Mouse (Mus musculus) embryonic facial prominence, embryonic 13.5 days (tissue): Measurements from ENCODE around the gene Anxa6. TPM values are rescaled to one million over a fixed set of nuclear protein-coding genes. Genes with fewer than 3 reads are reported as not detected.

Experiments used
- ATAC-seq: fragments of 200-750 bp; cut with Nextera tagmentation; 2 replicates; pipeline ENCODE4 v1.8.0; 2017; ENCODE audit warnings: low read depth; ENCODE audit not compliant: insufficient number of reproducible peaks, insufficient read depth, low FRiP score, low TSS enrichment
- H3K27ac ChIP-seq: fragments of 300-500 bp; sonication (generic); 2 replicates; pipeline ENCODE4 v1.5.1; 2015; ENCODE audit warnings: moderate library complexity, mild to moderate bottlenecking, inconsistent platforms
- H3K27me3 ChIP-seq: fragments of 300-500 bp; sonication (generic); 2 replicates; pipeline ENCODE4 v1.6.1; 2015; ENCODE audit warnings: mild to moderate bottlenecking, inconsistent platforms
- H3K36me3 ChIP-seq: fragments of 300-500 bp; sonication (generic); 2 replicates; pipeline ENCODE4 v1.6.1; 2015; ENCODE audit warnings: mild to moderate bottlenecking, inconsistent platforms
- H3K4me1 ChIP-seq: fragments of 300-500 bp; sonication (generic); 2 replicates; pipeline ENCODE4 v1.6.1; 2015; ENCODE audit warnings: inconsistent platforms
- H3K4me2 ChIP-seq: fragments of 300-500 bp; sonication (generic); 2 replicates; pipeline ENCODE4 v1.6.1; 2015; ENCODE audit warnings: moderate library complexity, mild to moderate bottlenecking, inconsistent platforms
- H3K4me3 ChIP-seq: fragments of 300-500 bp; sonication (generic); 2 replicates; pipeline ENCODE4 v1.5.1; 2015; ENCODE audit warnings: mild to moderate bottlenecking, inconsistent platforms
- H3K9ac ChIP-seq: fragments of 300-500 bp; sonication (generic); 2 replicates; pipeline ENCODE4 v1.6.1; 2015; ENCODE audit warnings: mild to moderate bottlenecking, inconsistent platforms
- H3K9me3 ChIP-seq: fragments of 300-500 bp; sonication (generic); 2 replicates; pipeline ENCODE4 v1.6.1; 2016; ENCODE audit warnings: inconsistent platforms
- WGBS: fragments of 180-500 bp; shearing (Covaris S2); methylation state at CpG from one replicate; pipeline ENCODE4 v1.1.7; 2015; ENCODE audit warnings: mixed read lengths; 5-methylcytosine and 5-hydroxymethylcytosine counted together
- polyA plus RNA-seq: library from polyadenylated mRNA; unstranded; fragments of >200 nt; fragmentation: Nextera tagmentation; extraction: Ambion mirVana; gene quantifications from 2 replicates; pipeline ENCODE4 v1.2.1, GENCODE M21; 2015

Gene Anxa6
- polyA plus RNA-seq, 1 experiment from 2014 or later, result 246 TPM

- ATAC-seq, result no peak
- no peak overlapping the region for H3K4me3 ChIP-seq
- no peak overlapping the region for H3K9ac ChIP-seq
- H3K36me3 ChIP-seq, result peaks cover 82% of the 10 kb centered on the region
- no peak overlapping the region for H3K4me2 ChIP-seq
- H3K9me3 ChIP-seq, result no peaks in the 10 kb centered on the region
- WGBS, result 77% methylated on average over 1 of the region's 1 CpGs
- H3K4me1 ChIP-seq, result no peaks in the 10 kb centered on the region
- H3K27ac ChIP-seq, result no peak overlapping the region
- no peaks in the 10 kb centered on the region for H3K27me3 ChIP-seq
Measured at GRCm38 (mm10) chr11:54987974-54988373, 45.3 kb downstream of the Anxa6 start.

DNA sequence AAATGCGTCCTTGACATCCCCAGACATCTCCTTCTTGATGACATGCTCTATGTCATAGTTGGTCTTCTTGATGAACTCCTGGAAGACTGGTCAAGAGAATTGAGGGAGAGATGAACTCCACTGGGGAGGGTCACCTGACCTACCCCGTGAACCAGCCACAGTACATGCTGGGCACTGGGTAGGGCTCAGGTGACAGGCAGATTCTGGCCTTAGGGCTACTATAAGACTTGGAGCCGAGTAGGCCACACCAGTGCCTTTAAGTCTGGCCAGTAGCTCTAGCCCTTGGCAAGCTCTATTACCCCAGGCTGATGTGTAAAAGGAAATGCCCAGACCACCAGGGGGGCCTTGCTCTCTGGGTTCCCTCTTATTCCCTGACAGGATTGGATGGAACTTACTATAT is 48.2 kb downstream of the Anxa6 start:
- no peak overlapping the region for H3K9ac ChIP-seq
- H3K4me2 ChIP-seq, result no peak overlapping the region
- H3K27me3 ChIP-seq, result no peaks in the 10 kb centered on the region
- 0 out of 2 replicates have a peak, but pooled peaks have one; percentile 40 for ATAC-seq
- H3K36me3 ChIP-seq, result peaks cover 86% of the 10 kb centered on the region
- no peak overlapping the region for H3K4me3 ChIP-seq
- H3K4me1 ChIP-seq, result no peaks in the 10 kb centered on the region
- 66% methylated on average over 3 of the region's 3 CpGs for WGBS
- peaks cover 2% of the 10 kb centered on the region; the same call in 1 of the 2 replicates for H3K9me3 ChIP-seq
- H3K27ac ChIP-seq, result no peak overlapping the region

DNA sequence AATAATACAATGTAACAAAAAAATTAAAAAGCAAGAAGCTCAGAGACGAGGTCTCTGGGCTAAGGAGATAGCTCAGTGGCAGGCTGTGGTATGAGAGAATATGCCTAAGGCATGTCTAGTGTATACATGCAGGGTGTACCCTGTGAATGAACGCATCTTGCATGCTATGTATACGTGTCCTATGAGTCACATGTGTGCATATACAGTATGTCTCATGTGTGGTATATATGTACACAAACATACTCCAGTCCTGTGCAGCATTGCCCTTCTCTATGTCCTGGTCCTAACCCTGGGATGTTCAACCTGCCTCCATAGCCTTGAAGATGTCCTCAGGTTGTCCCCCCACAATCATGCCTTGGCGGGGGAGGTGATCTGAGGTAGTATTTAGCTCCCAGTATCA is 48.7 kb downstream of the Anxa6 start:
- Histone ChIP-seq H3K36me3 (peaks cover 86% of the 10 kb centered on the region), H3K4me1 (no peaks in the 10 kb centered on the region), H3K9ac (no peak overlapping the region), H3K9me3 (peaks cover 2% of the 10 kb centered on the region; the same call in 1 of the 2 replicates), H3K4me3 (no peak overlapping the region), H3K4me2 (no peak overlapping the region), H3K27me3 (no peaks in the 10 kb centered on the region), H3K27ac (no peak overlapping the region)
- 61% methylated on average over 4 of the region's 4 CpGs for WGBS
- 0 out of 2 replicates have a peak, but pooled peaks have one; percentile 7 for ATAC-seq

DNA sequence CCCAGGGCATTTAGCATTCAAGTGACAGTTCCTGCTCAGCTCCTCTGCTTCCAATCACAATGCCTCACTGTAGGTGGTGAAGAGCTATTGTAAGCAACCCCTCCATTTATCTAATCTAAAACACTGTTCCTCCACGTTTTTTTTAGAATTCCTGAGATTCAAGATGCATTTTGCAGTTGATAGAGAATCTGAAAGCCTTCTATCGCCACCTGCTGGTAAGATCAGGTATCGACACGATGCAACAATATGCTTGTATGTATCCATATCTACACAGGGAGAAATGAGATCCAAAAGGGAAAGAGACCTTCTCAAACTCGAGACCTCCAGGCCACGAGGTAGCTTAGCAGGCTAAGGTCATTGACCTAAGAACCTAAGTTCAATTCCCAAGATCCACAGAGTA is 49.2 kb downstream of the Anxa6 start:
- Histone ChIP-seq H3K4me1 (no peaks in the 10 kb centered on the region), H3K27ac (no peak overlapping the region), H3K27me3 (no peaks in the 10 kb centered on the region), H3K4me2 (no peak overlapping the region), H3K36me3 (peaks cover 88% of the 10 kb centered on the region), H3K4me3 (no peak overlapping the region), H3K9me3 (peaks cover 2% of the 10 kb centered on the region; the same call in 1 of the 2 replicates), H3K9ac (no peak overlapping the region)
- WGBS, result 2% methylated on average over 6 of the region's 6 CpGs
- no peak for ATAC-seq

- H3K4me2 ChIP-seq, result no peak overlapping the region
- no peak for ATAC-seq
- H3K9ac ChIP-seq, result no peak overlapping the region
- peaks cover 88% of the 10 kb centered on the region for H3K36me3 ChIP-seq
- H3K9me3 ChIP-seq, result peaks cover 2% of the 10 kb centered on the region; the same call in 1 of the 2 replicates
- WGBS, result 85% methylated on average over 6 of the region's 6 CpGs
- H3K27me3 ChIP-seq, result no peaks in the 10 kb centered on the region
- no peaks in the 10 kb centered on the region for H3K4me1 ChIP-seq
- no peak overlapping the region for H3K27ac ChIP-seq
- H3K4me3 ChIP-seq, result no peak overlapping the region
Measured at GRCm38 (mm10) chr11:54982520-54982919, 50.7 kb downstream of the Anxa6 start.

- Histone ChIP-seq H3K36me3 (peaks cover 83% of the 10 kb centered on the region), H3K4me1 (no peaks in the 10 kb centered on the region), H3K4me3 (no peak overlapping the region), H3K9ac (no peak overlapping the region), H3K4me2 (no peak overlapping the region), H3K27ac (no peak overlapping the region), H3K9me3 (peaks cover 2% of the 10 kb centered on the region; the same call in 1 of the 2 replicates), H3K27me3 (no peaks in the 10 kb centered on the region)
- no peak for ATAC-seq
- WGBS, result 87% methylated on average over 4 of the region's 4 CpGs
Measured at GRCm38 (mm10) chr11:54981630-54982029, 51.6 kb downstream of the Anxa6 start.

- H3K36me3 ChIP-seq, result peaks cover 49% of the 10 kb centered on the region
- WGBS, result 67% methylated on average over 6 of the region's 6 CpGs
- H3K27me3 ChIP-seq, result no peaks in the 10 kb centered on the region
- no peak overlapping the region for H3K9ac ChIP-seq
- H3K4me1 ChIP-seq, result peaks cover 6% of the 10 kb centered on the region; the same call in 1 of the 2 replicates
- H3K9me3 ChIP-seq, result peaks cover 2% of the 10 kb centered on the region; the same call in 1 of the 2 replicates
- H3K4me2 ChIP-seq, result no peak overlapping the region
- no peak for ATAC-seq
- H3K27ac ChIP-seq, result no peak overlapping the region
- no peak overlapping the region for H3K4me3 ChIP-seq
Measured at GRCm38 (mm10) chr11:54977385-54977937, 55.8 kb downstream of the Anxa6 start.

DNA sequence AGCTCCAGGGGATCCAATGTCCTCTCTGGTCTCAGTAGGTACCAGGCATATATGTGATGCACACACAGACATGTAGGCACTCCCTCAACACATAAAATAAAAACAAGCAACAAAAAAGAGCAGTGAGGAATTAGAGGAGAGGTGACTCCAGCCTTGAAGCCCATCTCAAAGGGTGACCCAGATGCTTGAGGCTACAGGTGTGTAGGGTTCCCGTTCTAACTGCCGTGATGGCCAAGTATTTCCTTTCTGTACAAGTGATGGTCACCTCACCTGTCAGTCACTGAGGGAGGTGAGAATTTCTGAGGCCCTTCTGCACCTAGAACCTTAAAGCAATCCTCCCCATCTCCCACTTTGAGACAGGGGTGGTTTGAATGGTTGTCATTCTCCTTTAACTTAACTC is 56.9 kb downstream of the Anxa6 start:
- Histone ChIP-seq H3K27me3 (no peaks in the 10 kb centered on the region), H3K4me2 (no peak overlapping the region), H3K27ac (no peak overlapping the region), H3K4me1 (peaks cover 6% of the 10 kb centered on the region; the same call in 1 of the 2 replicates), H3K36me3 (peaks cover 38% of the 10 kb centered on the region), H3K9ac (no peak overlapping the region), H3K4me3 (no peak overlapping the region), H3K9me3 (no peaks in the 10 kb centered on the region)
- no peak for ATAC-seq
- 87% methylated on average over 2 of the region's 2 CpGs for whole genome bisulfite sequencing

GRCm38 (mm10) chr11:54975756-54976155 is 57.5 kb downstream of the Anxa6 start:
- H3K4me2 ChIP-seq, result no peak overlapping the region
- peaks cover 6% of the 10 kb centered on the region; the same call in 1 of the 2 replicates for H3K4me1 ChIP-seq
- ATAC-seq, result no peak
- peaks cover 32% of the 10 kb centered on the region for H3K36me3 ChIP-seq
- WGBS, result 92% methylated on average over 2 of the region's 2 CpGs
- no peak overlapping the region for H3K27ac ChIP-seq
- no peak overlapping the region for H3K9ac ChIP-seq
- H3K4me3 ChIP-seq, result no peak overlapping the region
- no peaks in the 10 kb centered on the region for H3K27me3 ChIP-seq
- H3K9me3 ChIP-seq, result no peaks in the 10 kb centered on the region

DNA sequence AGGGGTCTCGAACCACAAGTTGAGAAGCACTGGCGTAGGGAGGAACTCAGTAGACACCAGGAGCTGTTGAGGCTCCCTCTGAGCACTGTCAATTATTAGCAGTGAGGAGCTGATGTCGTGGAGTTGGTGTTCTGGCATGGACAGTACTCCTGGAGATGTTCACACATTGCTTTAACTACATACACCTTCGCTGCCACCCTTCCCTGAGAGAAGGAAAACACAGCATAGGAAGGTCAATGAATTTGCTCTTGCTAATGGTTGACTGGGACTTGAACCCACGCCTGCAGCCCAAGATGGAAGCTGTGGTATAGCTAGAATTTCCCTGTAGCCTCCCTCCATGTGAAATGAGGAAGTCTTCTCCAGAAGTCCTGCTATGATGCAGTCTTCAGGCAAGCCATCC is 57.9 kb downstream of the Anxa6 start:
- H3K27ac ChIP-seq, result no peak overlapping the region
- no peak overlapping the region for H3K4me3 ChIP-seq
- 81% methylated on average over 5 of the region's 5 CpGs for WGBS
- H3K4me2 ChIP-seq, result no peak overlapping the region
- peaks cover 6% of the 10 kb centered on the region; the same call in 1 of the 2 replicates for H3K4me1 ChIP-seq
- no peak overlapping the region for H3K9ac ChIP-seq
- ATAC-seq, result no peak
- no peaks in the 10 kb centered on the region for H3K27me3 ChIP-seq
- H3K36me3 ChIP-seq, result peaks cover 28% of the 10 kb centered on the region
- no peaks in the 10 kb centered on the region for H3K9me3 ChIP-seq

- Histone ChIP-seq H3K36me3 (peaks cover 21% of the 10 kb centered on the region), H3K4me3 (no peak overlapping the region), H3K9ac (no peak overlapping the region), H3K4me1 (peaks cover 6% of the 10 kb centered on the region; the same call in 1 of the 2 replicates), H3K27me3 (no peaks in the 10 kb centered on the region), H3K27ac (no peak overlapping the region), H3K9me3 (no peaks in the 10 kb centered on the region), H3K4me2 (no peak overlapping the region)
- ATAC-seq, result no peak
- WGBS, result 90% methylated on average over 4 of the region's 4 CpGs
Measured at GRCm38 (mm10) chr11:54974639-54975038, 58.6 kb downstream of the Anxa6 start.

- no peaks in the 10 kb centered on the region for H3K27me3 ChIP-seq
- H3K36me3 ChIP-seq, result peaks cover 11% of the 10 kb centered on the region
- WGBS, result 64% methylated on average over 8 of the region's 8 CpGs
- H3K4me3 ChIP-seq, result no peak overlapping the region
- no peak overlapping the region for H3K9ac ChIP-seq
- H3K9me3 ChIP-seq, result no peaks in the 10 kb centered on the region
- no peak overlapping the region for H3K27ac ChIP-seq
- H3K4me2 ChIP-seq, result no peak overlapping the region
- H3K4me1 ChIP-seq, result peaks cover 6% of the 10 kb centered on the region; the same call in 1 of the 2 replicates
- ATAC-seq, result no peak
Measured at GRCm38 (mm10) chr11:54973481-54974212, 59.6 kb downstream of the Anxa6 start.
